Mouse (Mus musculus) kidney, postnatal 0 days (tissue): ENCODE measurements around the gene Slc39a11. TPM values are rescaled to one million over a fixed set of nuclear protein-coding genes. Genes with fewer than 3 reads are reported as not detected.

Source experiments
- ATAC-seq: fragments of 200-750 bp; cut with Nextera tagmentation; replicated peaks from 2 replicates; pipeline ENCODE4 v1.8.0; 2017; ENCODE audit warnings: low read depth, moderate number of reproducible peaks, moderate TSS enrichment, moderate library complexity; ENCODE audit not compliant: low FRiP score
- DNase-seq: peaks from one replicate; pipeline ENCODE4 v3.0.0-alpha.2; 2016; ENCODE audit warnings: low spot score
- H3K27ac ChIP-seq: fragments of 300-500 bp; sonication (generic); 2 replicates; pipeline ENCODE4 v1.5.1; 2014; ENCODE audit warnings: mild to moderate bottlenecking
- H3K27me3 ChIP-seq: fragments of 300-500 bp; sonication (generic); 2 replicates; pipeline ENCODE4 v1.6.1; 2014; ENCODE audit warnings: low read length, mixed read lengths; ENCODE audit not compliant: insufficient read depth
- H3K36me3 ChIP-seq: fragments of 300-500 bp; sonication (generic); 2 replicates; pipeline ENCODE4 v1.6.1; 2014; ENCODE audit warnings: low read length, mixed read lengths; ENCODE audit not compliant: insufficient read depth
- H3K4me1 ChIP-seq: fragments of 300-500 bp; sonication (generic); replicated peaks from 2 replicates; pipeline ENCODE4 v1.6.1; 2014; ENCODE audit warnings: antibody characterized with exemption, low read length, mixed read lengths; ENCODE audit not compliant: insufficient read depth
- H3K4me2 ChIP-seq: fragments of 300-500 bp; sonication (generic); 2 replicates; pipeline ENCODE4 v1.6.1; 2014; ENCODE audit warnings: mild to moderate bottlenecking, low read length, moderate library complexity, mixed read lengths
- H3K4me3 ChIP-seq: fragments of 300-500 bp; sonication (generic); replicated peaks from 2 replicates; pipeline ENCODE4 v1.5.1; 2014; ENCODE audit warnings: low read depth, low read length
- H3K9ac ChIP-seq: fragments of 300-500 bp; sonication (generic); 2 replicates; pipeline ENCODE4 v1.6.1; 2014; ENCODE audit warnings: low read depth, low read length
- H3K9me3 ChIP-seq: fragments of 300-500 bp; sonication (generic); replicated peaks from 2 replicates; pipeline ENCODE4 v1.6.1; 2016; ENCODE audit warnings: low read length, inconsistent platforms, mixed read lengths
- CTCF ChIP-seq: IDR thresholded peaks from 2 replicates; pipeline ENCODE4 v1.5.1; 2016; ENCODE audit warnings: antibody characterized with exemption, low read depth, mild to moderate bottlenecking, moderate library complexity
- WGBS: fragments of 180-500 bp; shearing (Covaris S2); extraction: QIAGEN DNeasy Blood & Tissue Kit; methylation state at CpG from one replicate; pipeline ENCODE4 v1.1.7; 2014; 5-methylcytosine and 5-hydroxymethylcytosine counted together
- polyA plus RNA-seq: library from polyadenylated mRNA; unstranded; fragments of >200 nt; fragmentation: Nextera tagmentation; extraction: Ambion mirVana; gene quantifications from 2 replicates; pipeline ENCODE4 v1.2.1, GENCODE M21; 2015

Gene Slc39a11
- polyA plus RNA-seq, 1 experiment from 2014 or later = 23.3 TPM

GRCm38 (mm10) chr11:113669711-113670110 lies 19.8 kb upstream of the Slc39a11 start:
- Histone ChIP-seq H3K27me3 (no peaks in the 10 kb centered on the region), H3K9me3 (no peaks in the 10 kb centered on the region), H3K36me3 (peaks cover 17% of the 10 kb centered on the region; the same call in 1 of the 2 replicates), H3K9ac (no peak overlapping the region), H3K4me3 (no peak overlapping the region), H3K4me1 (peaks cover 12% of the 10 kb centered on the region), H3K27ac (no peak overlapping the region), H3K4me2 (no peak overlapping the region)
- ATAC-seq (no peak), DNase-seq (no peak)
- 61% methylated on average over 4 of the region's 4 CpGs for WGBS
- no peak for TF ChIP-seq CTCF

GRCm38 (mm10) chr11:113668857-113669256 lies 19.0 kb upstream of the Slc39a11 start:
- peaks cover 18% of the 10 kb centered on the region for H3K36me3 ChIP-seq

GRCm38 (mm10) chr11:113667704-113668103 lies 17.8 kb upstream of the Slc39a11 start:
- WGBS = 78% methylated on average over 4 of the region's 4 CpGs
- H3K36me3 ChIP-seq = peaks cover 17% of the 10 kb centered on the region
- H3K9me3 ChIP-seq = no peaks in the 10 kb centered on the region
- ATAC-seq (no peak), DNase-seq (no peak)
- H3K27ac ChIP-seq = peak overlapping the region; percentile 84
- no peak overlapping the region for H3K9ac ChIP-seq
- H3K27me3 ChIP-seq = no peaks in the 10 kb centered on the region
- H3K4me3 ChIP-seq = no peak overlapping the region
- TF ChIP-seq CTCF = no peak
- peaks cover 12% of the 10 kb centered on the region for H3K4me1 ChIP-seq
- no peak overlapping the region for H3K4me2 ChIP-seq

More at GRCm38 (mm10) chr11:113668857-113669256, 19.0 kb upstream of the Slc39a11 start:
- Histone ChIP-seq H3K9me3 (no peaks in the 10 kb centered on the region), H3K9ac (no peak overlapping the region), H3K27ac (peak overlapping the region; percentile 84), H3K27me3 (no peaks in the 10 kb centered on the region), H3K4me1 (peaks cover 12% of the 10 kb centered on the region), H3K4me2 (no peak overlapping the region), H3K4me3 (no peak overlapping the region)
- WGBS = 72% methylated on average over 5 of the region's 5 CpGs
- DNase-seq (no peak), ATAC-seq (no peak)
- TF ChIP-seq CTCF = no peak

GRCm38 (mm10) chr11:113667122-113667521 lies 17.2 kb upstream of the Slc39a11 start:
- Histone ChIP-seq H3K9ac (no peak overlapping the region), H3K4me2 (peak overlapping the region; percentile 10), H3K36me3 (peaks cover 16% of the 10 kb centered on the region; the same call in 1 of the 2 replicates), H3K4me1 (peaks cover 12% of the 10 kb centered on the region), H3K27me3 (no peaks in the 10 kb centered on the region), H3K9me3 (no peaks in the 10 kb centered on the region), H3K4me3 (no peak overlapping the region), H3K27ac (peak overlapping the region; percentile 84)
- no peak for TF ChIP-seq CTCF
- WGBS = 49% methylated on average over 2 of the region's 2 CpGs
- peak; percentile 88 for ATAC-seq
- peak; percentile 59 for DNase-seq

GRCm38 (mm10) chr11:113666648-113667047 lies 16.8 kb upstream of the Slc39a11 start:
- peak overlapping the region; percentile 10; the same call in 1 of the 2 replicates for H3K4me2 ChIP-seq
- no peak for DNase-seq
- peak; percentile 72 for ATAC-seq
- H3K9me3 ChIP-seq = no peaks in the 10 kb centered on the region
- H3K9ac ChIP-seq = no peak overlapping the region
- H3K4me1 ChIP-seq = peaks cover 12% of the 10 kb centered on the region
- no peak overlapping the region for H3K4me3 ChIP-seq
- H3K36me3 ChIP-seq = peaks cover 20% of the 10 kb centered on the region; the same call in 1 of the 2 replicates
- TF ChIP-seq CTCF = no peak
- 39% methylated on average over 10 of the region's 10 CpGs for WGBS
- H3K27ac ChIP-seq = peak overlapping the region; percentile 84
- no peaks in the 10 kb centered on the region for H3K27me3 ChIP-seq

GRCm38 (mm10) chr11:113666205-113666604 lies 16.3 kb upstream of the Slc39a11 start:
- H3K4me1 ChIP-seq = peaks cover 12% of the 10 kb centered on the region
- TF ChIP-seq CTCF = no peak
- 70% methylated on average over 6 of the region's 6 CpGs for WGBS
- peak overlapping the region; percentile 10; the same call in 1 of the 2 replicates for H3K4me2 ChIP-seq
- peaks cover 22% of the 10 kb centered on the region for H3K36me3 ChIP-seq
- no peak for DNase-seq
- ATAC-seq = no peak
- H3K4me3 ChIP-seq = no peak overlapping the region
- no peak overlapping the region for H3K9ac ChIP-seq
- no peaks in the 10 kb centered on the region for H3K9me3 ChIP-seq
- peak overlapping the region; percentile 84 for H3K27ac ChIP-seq
- H3K27me3 ChIP-seq = no peaks in the 10 kb centered on the region

GRCm38 (mm10) chr11:113664279-113664678 lies 14.4 kb upstream of the Slc39a11 start:
- H3K27me3 ChIP-seq = no peaks in the 10 kb centered on the region
- DNase-seq (no peak), ATAC-seq (no peak)
- no peak overlapping the region for H3K4me3 ChIP-seq
- no peak overlapping the region for H3K4me2 ChIP-seq
- WGBS = 80% methylated on average over 2 of the region's 2 CpGs
- H3K27ac ChIP-seq = no peak overlapping the region
- no peak for TF ChIP-seq CTCF
- no peaks in the 10 kb centered on the region for H3K9me3 ChIP-seq
- peaks cover 12% of the 10 kb centered on the region for H3K4me1 ChIP-seq
- H3K36me3 ChIP-seq = peaks cover 26% of the 10 kb centered on the region
- H3K9ac ChIP-seq = no peak overlapping the region
